Mouse (Mus musculus) effector memory CD4-positive, alpha-beta T cell, adult 5 months (primary cell): ENCODE measurements around the gene Ccdc83. TPM values are rescaled to one million over a fixed set of nuclear protein-coding genes. Genes with fewer than 3 reads are reported as not detected.

Experiments used
- polyA plus RNA-seq: library from polyadenylated mRNA; unstranded; fragments of 100-300 nt; shearing (Covaris generic); gene quantifications from one replicate; pipeline ENCODE4 v1.2.1, GENCODE M21; 2017

The Ccdc83 gene
- not detected for polyA plus RNA-seq

DNA sequence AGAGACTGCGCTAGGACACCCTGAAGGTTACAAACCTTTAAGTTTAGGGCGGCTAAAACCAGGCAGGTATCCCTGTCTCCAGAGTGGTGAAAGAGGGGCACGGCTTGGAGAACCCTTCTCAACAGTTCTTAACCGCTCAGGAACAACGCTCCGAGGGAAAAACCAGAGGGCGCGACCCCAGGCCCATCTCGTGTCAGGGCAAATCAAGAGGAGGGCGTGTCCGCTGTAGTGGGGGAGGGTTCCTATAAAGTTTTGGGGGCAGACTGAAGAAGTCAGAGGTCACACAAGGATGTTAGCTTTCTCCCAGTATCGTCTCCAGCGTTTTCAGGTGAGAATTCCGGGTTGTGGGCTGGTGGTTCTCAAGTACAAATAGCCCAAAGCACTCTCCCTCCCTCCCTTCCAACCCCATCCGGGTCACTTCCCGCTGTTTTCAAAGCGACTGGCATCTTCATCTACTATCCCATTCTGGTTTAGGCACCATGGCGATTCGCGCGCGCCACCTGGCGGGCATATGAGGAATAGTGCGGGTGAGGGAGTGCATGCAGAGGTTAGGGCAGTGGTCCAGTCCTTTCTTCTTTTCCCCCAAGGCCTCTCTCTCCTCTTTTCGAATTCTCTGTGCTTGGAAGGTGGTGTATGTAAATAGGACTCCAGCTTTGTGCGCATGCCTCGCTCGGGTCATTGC, at the start of gene Ccdc83:
Gene Ccdc83, minus strand, starts transcription at position 489 of the 682 bp plus-strand sequence.

DNA sequence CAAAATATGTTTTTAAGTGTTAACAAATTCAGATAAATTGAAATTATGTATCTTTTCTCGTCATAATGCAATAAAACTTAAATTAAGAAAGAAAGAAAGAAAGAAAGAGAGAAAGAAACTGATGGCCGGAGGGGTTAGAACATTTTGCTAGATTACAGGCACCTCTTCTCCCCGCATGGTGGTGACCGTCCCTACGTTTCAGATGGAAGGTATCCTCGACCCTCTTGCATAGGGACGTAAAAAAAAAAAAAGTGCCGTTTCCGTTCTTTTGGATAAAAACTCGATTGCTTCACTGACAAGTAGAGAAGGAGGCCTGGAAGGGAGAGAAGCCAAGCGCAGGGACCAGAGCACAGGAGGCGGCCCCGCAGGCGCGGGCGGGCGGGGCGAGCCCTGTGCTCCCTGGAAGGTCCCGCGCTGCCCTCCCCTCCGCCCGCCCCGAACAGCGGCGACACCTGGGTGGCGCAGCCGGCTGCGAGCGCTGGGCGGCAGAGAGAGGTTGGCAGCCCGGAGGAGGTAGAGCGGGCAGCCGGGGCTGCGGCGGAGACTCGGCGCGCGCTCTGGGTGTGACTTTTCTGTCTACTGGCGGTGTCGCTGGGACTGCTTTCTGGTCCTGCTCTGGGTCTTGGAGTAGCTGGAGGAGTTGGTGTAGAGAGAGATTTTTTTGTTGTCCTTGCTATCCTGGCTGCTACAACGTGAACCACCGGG, 36.5 kb upstream of the Ccdc83 start, which contains the start of gene Sytl2:
Gene Sytl2, plus strand, starts transcription at position 311 of the 705 bp plus-strand sequence.

Other genes with a start within 250 kb of the Ccdc83 start
- gene Picalm, start 135.6 kb downstream of the Ccdc83 start, polyA plus RNA-seq = 57.5 TPM
- 62.3 TPM for gene Sytl2, start 36.5 kb upstream of the Ccdc83 start, polyA plus RNA-seq
- not detected for gene Ccdc89, start 160.8 kb upstream of the Ccdc83 start, polyA plus RNA-seq
- gene Crebzf, start 177.0 kb upstream of the Ccdc83 start, polyA plus RNA-seq = 212 TPM
- gene Tmem126a, start 191.5 kb upstream of the Ccdc83 start, polyA plus RNA-seq = 45.3 TPM
- gene Tmem126b, start 210.2 kb upstream of the Ccdc83 start, polyA plus RNA-seq = 8.7 TPM
- gene Dlg2, start 210.9 kb upstream of the Ccdc83 start, polyA plus RNA-seq = 2.2 TPM